Mouse (Mus musculus): ENCODE measurements around the gene Zfp655. TPM values are rescaled to one million over a fixed set of nuclear protein-coding genes. Genes with fewer than 3 reads are reported as not detected.
"Not testable (repeated sequence)": the region's sequence is repeated elsewhere in the genome, so short reads cannot be mapped to it uniquely, and the experiment has no call there.

The Zfp655 gene
- total RNA-seq, 4 experiments from 2014 or later, result 29.7 to 30.8 (median 30.4) TPM

GRCm38 (mm10) chr5:145222840-145223239 is 8.7 kb upstream of the Zfp655 start:
- no peak for DNase-seq (ENCODE audit: low spot score in 2 of 2)

GRCm38 (mm10) chr5:145223395-145223794 is 8.1 kb upstream of the Zfp655 start:
- no peak for DNase-seq (ENCODE audit: low spot score in 2 of 2)

GRCm38 (mm10) chr5:145226453-145226852 is 5.1 kb upstream of the Zfp655 start:
- no peak for DNase-seq (ENCODE audit: low spot score in 2 of 2)

- not testable (repeated sequence) for DNase-seq (ENCODE audit: low spot score in 2 of 2)
Measured at GRCm38 (mm10) chr5:145229283-145229682, 2.2 kb upstream of the Zfp655 start.

GRCm38 (mm10) chr5:145230641-145231040 is 874 bp upstream of the Zfp655 start:
- no peak for DNase-seq (ENCODE audit: low spot score in 2 of 2)

- DNase-seq (ENCODE audit: low spot score in 2 of 2), result no peak
Measured at GRCm38 (mm10) chr5:145231893-145232411, 437 bp downstream of the Zfp655 start.

- no peak for DNase-seq (ENCODE audit: low spot score in 2 of 2)
Measured at GRCm38 (mm10) chr5:145234636-145235035, 3.1 kb downstream of the Zfp655 start.

GRCm38 (mm10) chr5:145249520-145249919 is 18.0 kb downstream of the Zfp655 start:
- no peak for DNase-seq (ENCODE audit: low spot score in 2 of 2)

- not testable (repeated sequence) for DNase-seq (ENCODE audit: low spot score in 2 of 2)
Measured at GRCm38 (mm10) chr5:145273568-145273967, 42.1 kb downstream of the Zfp655 start.

GRCm38 (mm10) chr5:145279948-145280347 is 48.4 kb downstream of the Zfp655 start:
- DNase-seq (ENCODE audit: low spot score in 2 of 2), result no peak

- DNase-seq (ENCODE audit: low spot score in 2 of 2), result peak; percentile 88 to 90
Measured at GRCm38 (mm10) chr5:145280371-145281143, 49.0 kb downstream of the Zfp655 start, which contains the start of gene Zscan25. Gene Zscan25 (plus strand): TSS chr5:145280500.

GRCm38 (mm10) chr5:145288382-145288781 is 56.9 kb downstream of the Zfp655 start:
- DNase-seq (ENCODE audit: low spot score in 2 of 2), result no peak

GRCm38 (mm10) chr5:145290697-145291096 is 59.2 kb downstream of the Zfp655 start:
- no peak for DNase-seq (ENCODE audit: low spot score in 2 of 2)

- DNase-seq (ENCODE audit: low spot score in 2 of 2), result no peak
Measured at GRCm38 (mm10) chr5:145292398-145292797, 60.9 kb downstream of the Zfp655 start.

Other genes starting within 250 kb of the Zfp655 start
- not detected for gene Gm4871, start 199.0 kb upstream of the Zfp655 start, total RNA-seq (2022)
- gene 1700018F24Rik, start 188.7 kb upstream of the Zfp655 start, total RNA-seq (2022), result not detected
- gene Arpc1a, start 147.9 kb upstream of the Zfp655 start, total RNA-seq (2022), result 100 to 1,000 TPM; 223 to 245 (median 243) TPM
- not detected for gene Kpna7, start 147.7 kb upstream of the Zfp655 start, total RNA-seq (2022)
- 10 to 100 TPM; 16.9 to 66.2 (median 37.8) TPM for gene Arpc1b, start 117.5 kb upstream of the Zfp655 start, total RNA-seq (2022)
- 10 to 100 TPM; 70.8 to 100.0 (median 83.5) TPM for gene Pdap1, start 91.5 kb upstream of the Zfp655 start, total RNA-seq (2022)
- 10 to 100 TPM; 67.8 to 76.8 (median 73.0) TPM for gene Bud31, start 91.4 kb upstream of the Zfp655 start, total RNA-seq (2022)
- gene Ptcd1, start 64.6 kb upstream of the Zfp655 start, total RNA-seq (2022), result 10 to 100 TPM; 19.1 to 28.7 (median 24.0) TPM
- 10 to 100 TPM; 24.9 to 30.7 (median 25.6) TPM for gene Cpsf4, start 64.5 kb upstream of the Zfp655 start, total RNA-seq (2022)
- gene Atp5j2, start 39.7 kb upstream of the Zfp655 start, total RNA-seq (2022), result 100 to 1,000 TPM; 217 to 378 (median 300) TPM
- 10 to 100 TPM; 11.9 to 14.0 (median 12.9) TPM for gene Zkscan14, start 29.8 kb upstream of the Zfp655 start, total RNA-seq (2022)
- 10 to 100 TPM; 10.2 to 12.4 (median 10.6) TPM for gene Zkscan5, start 27.2 kb upstream of the Zfp655 start, total RNA-seq (2022)
- 10 to 100 TPM; 18.2 to 25.7 (median 22.3) TPM for gene Zscan25, start 48.8 kb downstream of the Zfp655 start, total RNA-seq (2022)
- under 1 TPM in 2 of 4 experiments, not detected in 2; 0.32 to 0.43 TPM for gene Cyp3a57, start 113.6 kb downstream of the Zfp655 start, total RNA-seq (2022)
- not detected for gene Cyp3a16, start 238.0 kb downstream of the Zfp655 start, total RNA-seq (2022)

All from layer of hippocampus, adult 8-10 months (tissue).